Mouse (Mus musculus) splenic B cell, adult 2 months (primary cell): Measurements from ENCODE around the gene Lman1l.

Experiments used
- DNase-seq: peaks from one replicate; pipeline ENCODE4 v3.0.0-alpha.2; 2011; ENCODE audit warnings: low read depth, low spot score
- H3K27me3 ChIP-seq: 2 replicates; pipeline ENCODE4 v1.6.1; 2012; ENCODE audit warnings: mild to moderate bottlenecking, low read length, moderate library complexity, mixed read lengths; ENCODE audit not compliant: control insufficient read depth, poor library complexity, insufficient read depth, severe bottlenecking
- H3K36me3 ChIP-seq: 2 replicates; pipeline ENCODE4 v1.6.1; 2012; ENCODE audit warnings: mild to moderate bottlenecking, low read length, moderate library complexity, mixed read lengths; ENCODE audit not compliant: control insufficient read depth, poor library complexity, insufficient read depth, severe bottlenecking

The Lman1l gene

DNA sequence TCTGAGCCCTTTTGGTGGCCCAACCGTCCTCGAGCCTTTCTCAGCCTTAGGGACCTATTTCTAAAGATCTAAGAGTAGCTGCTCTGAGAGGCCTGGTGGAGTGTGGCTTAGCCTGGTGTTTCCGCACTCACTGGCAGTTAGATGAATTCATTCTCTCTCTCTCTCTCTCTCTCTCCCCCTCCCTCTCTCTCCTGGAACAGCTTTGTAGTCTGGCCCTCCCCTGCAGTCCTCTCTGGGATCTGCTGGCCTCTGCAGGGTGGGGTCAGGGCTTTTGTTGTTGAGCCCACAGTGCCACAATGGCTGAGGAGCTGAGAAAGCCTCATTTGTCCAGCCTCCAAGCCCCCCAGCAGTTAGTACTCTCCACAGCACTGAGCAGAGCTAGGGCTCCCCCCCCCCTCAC, 32.3 kb upstream of the Lman1l start:
- H3K27me3 ChIP-seq, result no peaks in the 10 kb centered on the region
- DNase-seq, result no peak
- peaks cover 3% of the 10 kb centered on the region; the same call in 1 of the 2 replicates for H3K36me3 ChIP-seq

DNA sequence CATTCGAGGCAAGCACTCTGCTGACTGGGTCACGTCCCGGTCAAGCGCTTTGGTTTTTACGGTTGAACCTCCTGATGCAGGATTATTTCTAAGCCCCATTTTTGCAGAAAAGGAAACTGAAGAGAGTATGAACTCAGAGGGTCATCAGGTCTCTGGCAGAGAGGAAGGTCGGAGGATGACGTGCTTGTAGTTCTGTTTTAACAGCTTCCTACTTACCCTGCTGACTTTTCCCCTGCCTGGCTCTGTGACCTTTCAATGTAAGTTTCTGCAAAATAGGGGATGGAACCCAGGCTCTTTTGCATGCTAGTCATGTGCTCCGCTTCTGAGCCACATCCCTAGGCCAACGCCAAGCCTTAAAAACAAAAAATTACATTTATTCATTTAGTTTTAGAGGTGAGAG, 31.8 kb upstream of the Lman1l start:
- Histone ChIP-seq H3K27me3 (no peaks in the 10 kb centered on the region), H3K36me3 (peaks cover 3% of the 10 kb centered on the region; the same call in 1 of the 2 replicates)
- DNase-seq, result peak; percentile 70

- H3K36me3 ChIP-seq, result peaks cover 3% of the 10 kb centered on the region; the same call in 1 of the 2 replicates
- H3K27me3 ChIP-seq, result no peaks in the 10 kb centered on the region
- DNase-seq, result peak; percentile 76
Measured at GRCm38 (mm10) chr9:57650786-57651311, 30.3 kb upstream of the Lman1l start.

DNA sequence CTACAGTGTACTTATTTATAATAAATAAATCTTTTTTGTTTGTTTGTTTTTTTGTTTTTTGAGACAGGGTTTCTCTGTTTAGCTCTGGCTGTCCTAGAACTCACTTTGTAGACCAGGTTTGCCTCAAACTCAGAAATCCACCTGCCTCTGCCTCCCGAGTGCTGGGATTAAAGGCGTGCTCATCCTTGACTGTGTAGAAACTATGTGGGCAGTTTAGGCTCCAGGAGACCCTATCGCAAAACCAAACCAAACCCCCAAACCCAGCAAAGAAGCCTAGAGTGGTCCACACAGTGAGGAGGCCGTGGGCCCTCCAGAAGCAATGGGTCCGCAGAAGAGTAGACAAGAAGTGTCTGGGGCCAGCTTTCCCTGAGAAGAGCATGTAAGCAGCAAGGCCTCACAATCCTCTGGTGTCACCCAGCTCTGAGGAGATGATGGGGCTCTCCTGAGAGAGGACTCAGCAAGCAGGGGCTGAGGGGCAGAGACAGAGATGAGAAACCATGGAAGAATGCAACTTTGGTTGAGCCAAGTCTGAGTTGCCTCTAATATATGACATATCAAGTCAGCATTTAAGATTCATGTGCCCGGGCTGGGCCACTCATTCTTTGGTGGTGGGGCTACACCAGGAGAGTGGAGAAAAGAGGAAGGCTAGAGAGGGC, 29.7 kb upstream of the Lman1l start:
- no peak for DNase-seq
- Histone ChIP-seq H3K27me3 (no peaks in the 10 kb centered on the region), H3K36me3 (peaks cover 3% of the 10 kb centered on the region; the same call in 1 of the 2 replicates)

GRCm38 (mm10) chr9:57647286-57648108, 26.9 kb upstream of the Lman1l start:
- H3K27me3 ChIP-seq, result no peaks in the 10 kb centered on the region
- no peak for DNase-seq

DNA sequence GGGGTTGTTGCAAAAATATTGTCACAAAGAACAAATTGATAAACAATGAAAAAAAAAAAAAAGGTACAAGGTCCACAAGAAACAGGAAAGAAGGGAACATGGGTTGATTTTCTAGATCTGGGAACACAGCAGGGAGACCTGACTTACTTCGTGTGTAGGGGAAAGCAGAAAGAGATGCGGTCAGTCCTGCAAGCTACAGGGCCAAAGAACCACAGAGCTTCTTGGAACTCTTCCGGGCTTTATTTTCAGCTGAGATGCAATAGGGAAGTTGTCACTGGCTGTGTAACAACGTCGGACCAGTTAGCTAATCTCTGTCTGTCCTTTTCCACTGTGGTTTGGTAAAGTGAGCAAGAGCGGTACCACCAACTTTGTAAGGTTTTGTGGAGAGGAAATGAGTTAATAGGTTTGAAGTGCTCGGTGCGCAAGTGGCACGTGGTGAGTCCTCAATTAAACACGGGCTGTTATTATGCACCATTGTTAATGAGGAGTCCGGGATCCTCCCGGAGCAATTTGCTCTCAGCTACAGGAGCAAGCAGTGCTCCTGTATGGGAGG, 26.1 kb upstream of the Lman1l start:
- peak; percentile 76 for DNase-seq
- Histone ChIP-seq H3K36me3 (peaks cover 3% of the 10 kb centered on the region; the same call in 1 of the 2 replicates), H3K27me3 (no peaks in the 10 kb centered on the region)

More at GRCm38 (mm10) chr9:57647286-57648108, 26.9 kb upstream of the Lman1l start:
- H3K36me3 ChIP-seq, result peaks cover 3% of the 10 kb centered on the region; the same call in 1 of the 2 replicates

DNA sequence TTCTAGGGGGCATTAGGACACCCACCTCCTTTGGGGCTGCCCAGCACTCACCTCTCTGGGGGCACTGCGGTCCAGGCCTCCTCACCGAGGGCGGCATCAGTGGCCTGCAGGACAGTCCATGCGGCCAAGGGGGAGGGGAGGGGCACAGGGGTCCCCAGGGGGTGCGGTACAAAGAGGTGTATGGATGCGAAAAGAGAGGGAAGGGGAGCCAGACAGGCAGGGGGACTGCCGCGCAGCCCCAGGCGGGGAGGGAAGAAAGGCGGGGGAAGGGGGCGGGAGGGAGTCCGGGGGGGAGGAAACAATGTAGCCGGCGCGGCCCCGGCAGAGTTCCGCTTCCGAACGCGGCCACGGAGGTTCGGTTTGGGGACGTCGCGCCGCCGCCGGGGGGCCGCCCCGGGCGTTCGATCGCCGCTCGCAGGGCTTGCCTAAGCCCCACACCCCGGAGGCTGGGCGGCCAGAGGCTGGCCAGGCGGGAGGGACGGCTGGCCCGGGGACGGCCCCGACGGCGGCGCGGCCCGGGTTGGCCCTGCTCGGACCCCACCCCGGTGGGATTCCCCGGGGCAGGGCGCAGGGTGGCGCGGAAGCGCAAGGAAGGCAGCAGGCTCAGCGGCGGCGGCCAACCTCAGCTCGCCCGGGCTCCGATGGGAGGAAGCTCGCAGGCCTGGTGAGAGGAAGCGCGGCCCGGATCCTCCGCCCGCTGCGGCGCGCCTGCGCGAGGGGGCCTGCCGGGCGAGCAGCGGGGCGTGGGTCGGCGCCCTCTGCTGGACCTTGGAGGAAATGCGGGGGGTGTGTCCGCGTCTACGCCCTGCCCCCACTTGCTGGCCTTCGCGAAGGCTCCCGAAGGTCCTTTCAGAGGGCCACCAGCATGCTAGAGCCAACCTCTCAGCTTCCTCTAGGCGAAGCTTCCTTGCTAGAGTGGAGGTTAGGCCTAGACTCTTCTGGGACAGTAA, 24.6 kb upstream of the Lman1l start:
- peak; percentile 97 for DNase-seq
- H3K27me3 ChIP-seq, result no peaks in the 10 kb centered on the region
- H3K36me3 ChIP-seq, result peaks cover 3% of the 10 kb centered on the region; the same call in 1 of the 2 replicates

- DNase-seq, result peak; percentile 38
- Histone ChIP-seq H3K27me3 (no peaks in the 10 kb centered on the region), H3K36me3 (peaks cover 3% of the 10 kb centered on the region; the same call in 1 of the 2 replicates)
Measured at GRCm38 (mm10) chr9:57644442-57644943, 23.9 kb upstream of the Lman1l start.

- DNase-seq, result peak; percentile 42
- Histone ChIP-seq H3K36me3 (peaks cover 3% of the 10 kb centered on the region; the same call in 1 of the 2 replicates), H3K27me3 (no peaks in the 10 kb centered on the region)
Measured at GRCm38 (mm10) chr9:57643856-57644180, 23.2 kb upstream of the Lman1l start.

- peak; percentile 54 for DNase-seq
- Histone ChIP-seq H3K36me3 (no peaks in the 10 kb centered on the region; the same call in 1 of the 2 replicates), H3K27me3 (no peaks in the 10 kb centered on the region)
Measured at GRCm38 (mm10) chr9:57643169-57643855, 22.7 kb upstream of the Lman1l start.

DNA sequence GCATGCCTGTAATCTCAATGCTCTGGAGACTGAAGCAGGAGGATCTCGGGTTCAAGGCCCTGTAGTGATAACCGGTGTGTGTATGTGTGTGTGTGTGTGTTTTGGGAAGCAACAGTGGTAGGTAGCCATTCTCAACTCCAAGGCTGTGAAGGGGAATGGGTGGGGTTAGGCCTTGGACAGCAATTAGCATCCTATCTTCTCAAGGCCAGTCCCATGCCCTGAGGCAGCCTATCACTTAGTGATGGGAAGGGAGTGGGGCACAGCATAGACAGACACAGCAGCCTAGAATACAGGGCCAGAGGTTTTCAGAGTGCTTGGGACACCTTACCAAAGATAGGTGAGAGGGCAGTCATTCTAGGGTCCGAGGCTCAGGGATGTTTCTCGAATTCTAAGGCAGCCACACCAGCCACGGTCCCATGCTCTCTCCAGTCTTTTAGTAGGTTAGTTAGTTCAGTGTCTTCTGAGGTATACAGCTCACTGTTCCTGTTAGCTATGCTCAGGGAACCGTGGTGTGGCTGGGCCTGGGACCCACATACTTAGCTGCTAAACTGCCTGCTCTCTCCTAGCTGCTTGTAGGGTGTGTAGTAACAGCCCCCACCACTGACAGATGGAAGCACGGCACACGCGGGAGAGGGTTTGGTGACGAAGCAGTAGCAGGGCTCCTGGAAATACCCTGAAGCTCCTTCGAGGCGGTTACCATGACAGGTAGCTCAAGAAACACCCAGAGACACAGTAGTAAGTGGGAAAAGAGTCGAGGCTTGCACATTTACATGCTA, 21.4 kb upstream of the Lman1l start:
- DNase-seq, result peak; percentile 46
- Histone ChIP-seq H3K36me3 (no peaks in the 10 kb centered on the region), H3K27me3 (no peaks in the 10 kb centered on the region)

- DNase-seq, result no peak
- H3K36me3 ChIP-seq, result no peaks in the 10 kb centered on the region
- H3K27me3 ChIP-seq, result no peaks in the 10 kb centered on the region
Measured at GRCm38 (mm10) chr9:57641022-57641421, 20.4 kb upstream of the Lman1l start.

DNA sequence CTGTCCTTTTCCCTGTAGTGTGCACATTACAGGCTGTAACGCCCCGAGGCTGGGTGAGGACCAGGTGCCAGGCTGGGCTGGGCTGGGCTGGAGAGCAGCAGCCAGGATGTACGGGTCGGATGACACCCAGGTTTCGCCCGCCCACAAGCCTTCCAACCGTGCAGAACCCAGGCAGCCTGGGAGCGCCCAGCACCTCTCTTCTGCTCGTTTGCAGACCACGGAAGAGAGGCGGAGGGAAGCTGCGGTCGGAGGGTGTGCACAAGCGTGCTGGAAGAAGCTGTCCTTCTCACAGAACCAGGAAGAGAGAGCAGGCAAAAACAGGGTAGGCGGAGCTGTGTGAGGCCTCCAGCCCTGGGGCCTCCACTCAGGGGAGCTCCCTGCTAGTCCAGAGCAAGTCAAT, 19.8 kb upstream of the Lman1l start:
- peak; percentile 95 for DNase-seq
- H3K36me3 ChIP-seq, result no peaks in the 10 kb centered on the region

More for the DNA sequence above, 19.8 kb upstream of the Lman1l start:
- H3K27me3 ChIP-seq, result no peaks in the 10 kb centered on the region
